Mouse (Mus musculus) olfactory bulb, adult 2 months (tissue): ENCODE measurements at regions not wholly inside any gene's neighbourhood (a gene's known extent, or its start where the extent isn't known, plus 50 kb on each side); places are given as distances from the start of the nearest gene placed in this dataset.

ENCODE experiments used
- H3K27ac ChIP-seq: fragments of 200-500 bp; 2 replicates; pipeline ENCODE4 v1.5.1; 2012; ENCODE audit warnings: low read depth, low read length; ENCODE audit not compliant: insufficient read depth
- H3K4me1 ChIP-seq: fragments of 200-500 bp; 2 replicates; pipeline ENCODE4 v1.6.1; 2012; ENCODE audit warnings: low read length; ENCODE audit not compliant: control insufficient read depth, insufficient read depth
- H3K4me3 ChIP-seq: fragments of 200-500 bp; 2 replicates; pipeline ENCODE4 v1.5.1; 2012; ENCODE audit warnings: mild to moderate bottlenecking, low read depth, low read length, moderate library complexity; ENCODE audit not compliant: insufficient read depth
- CTCF ChIP-seq: fragments of 200-500 bp; IDR thresholded peaks from 2 replicates; pipeline ENCODE4 v1.5.1; 2012; ENCODE audit warnings: low read depth, mild to moderate bottlenecking, low read length, moderate library complexity; ENCODE audit not compliant: insufficient read depth
- POLR2A ChIP-seq: fragments of 200-500 bp; IDR thresholded peaks from 2 replicates; pipeline ENCODE4 v1.6.1; 2012; ENCODE audit warnings: mild to moderate bottlenecking, low read depth, low read length, moderate library complexity; ENCODE audit not compliant: insufficient read depth
- WGBS: fragments of 180-500 bp; shearing (Covaris S2); methylation state at CpG from one replicate; pipeline ENCODE4 v1.1.7; 2018; 5-methylcytosine and 5-hydroxymethylcytosine counted together

DNA sequence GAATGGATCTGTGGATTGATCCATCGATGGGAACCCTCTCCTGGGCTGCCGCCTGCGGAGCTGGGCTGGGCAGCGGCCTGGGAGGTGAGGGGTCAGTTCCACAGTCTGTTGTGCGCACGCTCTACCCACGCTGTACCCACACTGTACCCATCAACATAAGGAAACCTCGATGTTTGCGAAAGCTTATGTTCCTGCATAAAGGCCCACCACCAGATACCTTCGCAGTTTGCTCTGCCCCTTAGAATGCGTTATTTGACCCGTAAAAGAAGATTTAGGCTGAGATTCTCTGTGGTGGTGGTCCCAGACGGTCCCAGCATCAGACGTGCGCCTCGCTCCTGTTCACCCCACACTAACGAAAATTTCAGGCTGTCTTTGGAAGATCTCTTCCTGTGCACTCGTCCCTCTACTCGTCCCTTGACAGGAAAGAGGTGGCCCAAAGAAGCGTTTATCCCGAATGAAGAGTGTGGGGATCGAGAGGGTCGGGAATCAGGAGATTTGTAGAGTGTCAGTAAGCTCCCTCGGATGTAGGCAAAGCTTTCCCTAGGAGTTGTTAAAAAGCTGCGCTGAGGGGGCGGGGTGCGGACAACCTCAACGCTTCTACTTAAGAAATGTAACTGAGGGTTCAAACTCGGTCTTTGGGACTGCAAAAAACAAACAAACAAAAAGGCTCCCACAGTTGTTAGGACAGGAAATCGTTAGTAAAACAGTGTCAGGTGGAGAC, 123.9 kb downstream of the Tmem161b start:
- Histone ChIP-seq H3K4me1 (peaks cover 18% of the 10 kb centered on the region), H3K27ac (peak overlapping the region; percentile 90), H3K4me3 (peak overlapping the region; percentile 28)
- TF ChIP-seq POLR2A (no peak), CTCF (no peak)
- WGBS = 16% methylated on average over 30 of the region's 30 CpGs

- Histone ChIP-seq H3K4me3 (no peak overlapping the region), H3K27ac (peak overlapping the region; percentile 90), H3K4me1 (peaks cover 18% of the 10 kb centered on the region)
- TF ChIP-seq POLR2A (no peak), CTCF (no peak)
- 5% methylated on average over 2 of the region's 2 CpGs for WGBS
These were observed 124.5 kb downstream of the Tmem161b start for GRCm38 (mm10) chr13:84346569-84346968.

- H3K4me1 ChIP-seq = peaks cover 18% of the 10 kb centered on the region
- peak overlapping the region; percentile 99 for H3K27ac ChIP-seq
- TF ChIP-seq CTCF (no peak), POLR2A (no peak)
- under 1% methylated on average over 21 of the region's 21 CpGs for WGBS
- H3K4me3 ChIP-seq = peak overlapping the region; percentile 45
These were observed 125.3 kb downstream of the Tmem161b start for GRCm38 (mm10) chr13:84347181-84347913.

GRCm38 (mm10) chr13:84347914-84348700, 126.0 kb downstream of the Tmem161b start:
- H3K4me3 ChIP-seq = peak overlapping the region; percentile 49
- under 1% methylated on average over 34 of the region's 34 CpGs for WGBS
- TF ChIP-seq POLR2A (0 out of 2 replicates have a peak, but pooled peaks have one; percentile 24), CTCF (no peak)
- H3K4me1 ChIP-seq = peaks cover 17% of the 10 kb centered on the region
- peak overlapping the region; percentile 99 for H3K27ac ChIP-seq

DNA sequence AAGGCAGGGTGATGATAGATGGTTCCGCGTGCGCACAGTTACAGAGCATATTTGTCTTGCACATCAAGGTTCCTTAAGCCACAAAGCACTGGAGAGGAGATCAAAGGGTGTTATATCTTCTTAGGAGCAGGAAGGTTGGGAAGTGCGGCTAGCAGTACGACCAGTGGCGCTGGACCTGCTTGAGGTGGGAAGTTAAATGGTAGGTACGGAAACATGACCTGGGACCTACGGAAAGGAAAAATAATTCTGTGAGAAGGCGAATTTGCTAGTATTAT, 126.5 kb downstream of the Tmem161b start:
- peak overlapping the region; percentile 99 for H3K27ac ChIP-seq
- WGBS = under 1% methylated on average over 9 of the region's 9 CpGs
- TF ChIP-seq CTCF = no peak
- no peak for TF ChIP-seq POLR2A
- peaks cover 15% of the 10 kb centered on the region for H3K4me1 ChIP-seq
- H3K4me3 ChIP-seq = peak overlapping the region; percentile 49

GRCm38 (mm10) chr13:84349001-84349720, 127.1 kb downstream of the Tmem161b start:
- TF ChIP-seq POLR2A = peak; percentile 51
- no peak for TF ChIP-seq CTCF
- peak overlapping the region; percentile 99 for H3K27ac ChIP-seq
- WGBS = under 1% methylated on average over 23 of the region's 23 CpGs
- peaks cover 15% of the 10 kb centered on the region for H3K4me1 ChIP-seq
- peak overlapping the region; percentile 49 for H3K4me3 ChIP-seq

DNA sequence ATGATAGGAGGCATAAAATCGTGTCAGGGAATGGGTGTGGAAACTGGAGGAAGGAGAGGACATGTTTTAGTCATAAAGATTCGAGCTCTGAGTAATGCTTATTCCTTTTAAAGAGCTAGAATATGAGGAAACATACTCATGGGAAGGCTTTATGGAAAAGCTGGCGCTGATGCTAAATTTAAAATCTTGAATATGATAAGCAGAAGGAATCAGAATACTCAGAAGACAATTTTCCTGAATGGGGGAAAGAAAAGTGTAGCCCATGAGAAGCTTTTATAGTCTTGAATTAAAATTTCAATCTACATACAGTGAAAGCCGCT, 127.6 kb downstream of the Tmem161b start:
- TF ChIP-seq CTCF (no peak), POLR2A (no peak)
- WGBS = 14% methylated on average over 4 of the region's 4 CpGs
- H3K4me1 ChIP-seq = peaks cover 15% of the 10 kb centered on the region
- no peak overlapping the region for H3K4me3 ChIP-seq
- H3K27ac ChIP-seq = peak overlapping the region; percentile 99

- Histone ChIP-seq H3K27ac (no peak overlapping the region), H3K4me3 (no peak overlapping the region), H3K4me1 (peaks cover 9% of the 10 kb centered on the region)
- TF ChIP-seq POLR2A = no peak
- no peak for TF ChIP-seq CTCF
- 45% methylated on average over 5 of the region's 5 CpGs for WGBS
These were observed 128.7 kb downstream of the Tmem161b start for GRCm38 (mm10) chr13:84350791-84351190.
